Mouse (Mus musculus) embryonic fibroblast, embryonic 13.5 days (primary cell): Measurements from ENCODE around the gene Csrp2.

Experiments used
- CTCF ChIP-seq: IDR thresholded peaks from 2 replicates; pipeline ENCODE4 v1.5.1; 2011; ENCODE audit warnings: mild to moderate bottlenecking, control low read depth, low read length, moderate library complexity, borderline replicate concordance; ENCODE audit not compliant: insufficient read depth
- POLR2A ChIP-seq: IDR thresholded peaks from 2 replicates; pipeline ENCODE4 v1.6.1; 2011; ENCODE audit warnings: low read depth, mild to moderate bottlenecking, control low read depth, low read length, moderate library complexity

GRCm38 (mm10) chr10:110952937-110953451 lies 33.4 kb downstream of the Csrp2 start:
- TF ChIP-seq CTCF = no peak
- no peak for TF ChIP-seq POLR2A
